Mouse (Mus musculus): ENCODE measurements around the gene Rac1. TPM values are rescaled to one million over a fixed set of nuclear protein-coding genes. Genes with fewer than 3 reads are reported as not detected.

Gene Rac1
- total and polyA plus RNA-seq, 2 experiments, result 38.6 to 99.8 TPM

GRCm38 (mm10) chr5:143470421-143471164 lies 57.2 kb downstream of the Rac1 start:
- DNase-seq (ENCODE audit: extremely low read depth, low read depth, low spot score), result peak; percentile 36
- peaks cover 2% of the 10 kb centered on the region; the same call in 1 of the 2 replicates for H3K36me3 ChIP-seq (ENCODE audit: control insufficient read depth, insufficient read depth, low read length)
- no peaks in the 10 kb centered on the region for H3K79me2 ChIP-seq (ENCODE audit: control insufficient read depth, insufficient read depth, low read length)

DNA sequence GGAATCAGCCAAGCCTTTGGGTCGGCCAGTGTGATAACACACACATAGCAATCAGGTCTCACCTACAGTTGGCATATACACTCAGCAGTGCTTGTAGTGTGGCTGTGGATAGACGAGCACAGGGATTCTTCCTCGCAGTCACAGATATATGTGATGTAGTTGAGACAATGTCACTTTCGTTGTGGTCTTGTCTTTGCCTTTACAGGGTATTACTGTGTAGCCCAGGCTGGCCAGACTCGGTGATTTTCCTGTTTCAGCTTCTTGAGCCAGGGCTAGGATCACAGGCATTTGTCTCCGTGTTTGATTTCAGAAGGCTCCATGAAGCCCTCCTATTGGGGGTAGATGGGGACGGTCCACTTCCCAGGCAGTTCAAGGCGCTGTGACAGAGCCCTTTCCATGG lies 58.2 kb downstream of the Rac1 start:
- H3K27me3 ChIP-seq (ENCODE audit: control insufficient read depth, insufficient read depth, low read length), result no peaks in the 10 kb centered on the region
- no peak overlapping the region for H3K4me3 ChIP-seq (ENCODE audit: insufficient read depth, low read depth, low read length)
- DNase-seq (ENCODE audit: extremely low read depth, low read depth, low spot score), result no peak
- peaks cover 3% of the 10 kb centered on the region; the same call in 1 of the 2 replicates for H3K4me1 ChIP-seq (ENCODE audit: control insufficient read depth, insufficient read depth, low read length)
- no peaks in the 10 kb centered on the region; the same call in 1 of the 2 replicates for H3K36me3 ChIP-seq (ENCODE audit: control insufficient read depth, insufficient read depth, low read length)
- H3K9ac ChIP-seq (ENCODE audit: low read depth, low read length), result no peak overlapping the region
- no peaks in the 10 kb centered on the region for H3K79me2 ChIP-seq (ENCODE audit: control insufficient read depth, insufficient read depth, low read length)
- H3K27ac ChIP-seq (replicated peaks; ENCODE audit: insufficient read depth, low read depth, low read length), result no peak overlapping the region
- TF ChIP-seq CTCF (IDR thresholded peaks at IDR 0.05; ENCODE audit: low read depth, low read length), result no peak
- TF ChIP-seq POLR2A (IDR thresholded peaks at IDR 0.05; ENCODE audit: extremely low read depth, insufficient read depth, low read length), result no peak
- WGBS, result 95% methylated on average over 8 of the region's 8 CpGs

More at GRCm38 (mm10) chr5:143470421-143471164, 57.2 kb downstream of the Rac1 start:
- 60% methylated on average over 15 of the region's 15 CpGs for WGBS
- no peaks in the 10 kb centered on the region for H3K27me3 ChIP-seq (ENCODE audit: control insufficient read depth, insufficient read depth, low read length)
- TF ChIP-seq POLR2A (IDR thresholded peaks at IDR 0.05; ENCODE audit: extremely low read depth, insufficient read depth, low read length), result no peak
- TF ChIP-seq CTCF (IDR thresholded peaks at IDR 0.05; ENCODE audit: low read depth, low read length), result no peak
- no peak overlapping the region for H3K4me3 ChIP-seq (ENCODE audit: insufficient read depth, low read depth, low read length)
- no peak overlapping the region for H3K9ac ChIP-seq (ENCODE audit: low read depth, low read length)
- 0 out of 2 replicates have a peak overlapping the region, but pooled peaks have one; percentile 8 for H3K27ac ChIP-seq (replicated peaks; ENCODE audit: insufficient read depth, low read depth, low read length)
- H3K4me1 ChIP-seq (ENCODE audit: control insufficient read depth, insufficient read depth, low read length), result peaks cover 3% of the 10 kb centered on the region; the same call in 1 of the 2 replicates

DNA sequence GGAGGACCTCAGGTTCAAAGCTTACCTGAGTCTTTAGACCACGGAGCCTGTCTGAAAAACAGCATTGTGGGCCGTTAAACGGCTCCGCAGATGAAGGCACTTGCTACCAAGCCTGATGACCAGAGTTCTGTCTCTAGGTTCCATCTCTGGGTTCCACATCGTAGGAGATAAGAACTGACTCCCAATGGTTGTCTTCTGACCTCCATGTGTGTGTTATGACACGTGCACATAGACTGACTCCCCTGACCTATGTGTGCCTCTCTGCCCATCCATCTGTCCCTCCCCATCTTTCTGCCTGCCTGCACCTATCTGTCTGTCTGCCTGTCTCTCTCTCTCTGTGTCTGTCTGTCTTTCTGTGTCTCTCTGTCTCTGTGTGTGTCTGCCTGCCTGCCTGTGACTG lies 59.9 kb downstream of the Rac1 start:
- no peak overlapping the region for H3K9ac ChIP-seq (ENCODE audit: low read depth, low read length)
- peaks cover 3% of the 10 kb centered on the region; the same call in 1 of the 2 replicates for H3K4me1 ChIP-seq (ENCODE audit: control insufficient read depth, insufficient read depth, low read length)
- H3K79me2 ChIP-seq (ENCODE audit: control insufficient read depth, insufficient read depth, low read length), result no peaks in the 10 kb centered on the region
- 96% methylated on average over 6 of the region's 6 CpGs for WGBS
- H3K36me3 ChIP-seq (ENCODE audit: control insufficient read depth, insufficient read depth, low read length), result no peaks in the 10 kb centered on the region
- DNase-seq (ENCODE audit: extremely low read depth, low read depth, low spot score), result no peak
- H3K4me3 ChIP-seq (ENCODE audit: insufficient read depth, low read depth, low read length), result no peak overlapping the region
- TF ChIP-seq CTCF (IDR thresholded peaks at IDR 0.05; ENCODE audit: low read depth, low read length) (no peak), POLR2A (IDR thresholded peaks at IDR 0.05; ENCODE audit: extremely low read depth, insufficient read depth, low read length) (no peak)
- no peak overlapping the region for H3K27ac ChIP-seq (replicated peaks; ENCODE audit: insufficient read depth, low read depth, low read length)
- no peaks in the 10 kb centered on the region for H3K27me3 ChIP-seq (ENCODE audit: control insufficient read depth, insufficient read depth, low read length)

GRCm38 (mm10) chr5:143466891-143467669 lies 60.8 kb downstream of the Rac1 start:
- Histone ChIP-seq H3K27ac (replicated peaks; ENCODE audit: insufficient read depth, low read depth, low read length) (no peak overlapping the region), H3K9ac (ENCODE audit: low read depth, low read length) (no peak overlapping the region), H3K79me2 (ENCODE audit: control insufficient read depth, insufficient read depth, low read length) (no peaks in the 10 kb centered on the region), H3K27me3 (ENCODE audit: control insufficient read depth, insufficient read depth, low read length) (no peaks in the 10 kb centered on the region), H3K4me1 (ENCODE audit: control insufficient read depth, insufficient read depth, low read length) (peaks cover 3% of the 10 kb centered on the region; the same call in 1 of the 2 replicates), H3K36me3 (ENCODE audit: control insufficient read depth, insufficient read depth, low read length) (no peaks in the 10 kb centered on the region), H3K4me3 (ENCODE audit: insufficient read depth, low read depth, low read length) (no peak overlapping the region)
- DNase-seq (ENCODE audit: extremely low read depth, low read depth, low spot score), result no peak
- 93% methylated on average over 23 of the region's 23 CpGs for WGBS
- TF ChIP-seq POLR2A (IDR thresholded peaks at IDR 0.05; ENCODE audit: extremely low read depth, insufficient read depth, low read length), result no peak
- TF ChIP-seq CTCF (IDR thresholded peaks at IDR 0.05; ENCODE audit: low read depth, low read length), result no peak

DNA sequence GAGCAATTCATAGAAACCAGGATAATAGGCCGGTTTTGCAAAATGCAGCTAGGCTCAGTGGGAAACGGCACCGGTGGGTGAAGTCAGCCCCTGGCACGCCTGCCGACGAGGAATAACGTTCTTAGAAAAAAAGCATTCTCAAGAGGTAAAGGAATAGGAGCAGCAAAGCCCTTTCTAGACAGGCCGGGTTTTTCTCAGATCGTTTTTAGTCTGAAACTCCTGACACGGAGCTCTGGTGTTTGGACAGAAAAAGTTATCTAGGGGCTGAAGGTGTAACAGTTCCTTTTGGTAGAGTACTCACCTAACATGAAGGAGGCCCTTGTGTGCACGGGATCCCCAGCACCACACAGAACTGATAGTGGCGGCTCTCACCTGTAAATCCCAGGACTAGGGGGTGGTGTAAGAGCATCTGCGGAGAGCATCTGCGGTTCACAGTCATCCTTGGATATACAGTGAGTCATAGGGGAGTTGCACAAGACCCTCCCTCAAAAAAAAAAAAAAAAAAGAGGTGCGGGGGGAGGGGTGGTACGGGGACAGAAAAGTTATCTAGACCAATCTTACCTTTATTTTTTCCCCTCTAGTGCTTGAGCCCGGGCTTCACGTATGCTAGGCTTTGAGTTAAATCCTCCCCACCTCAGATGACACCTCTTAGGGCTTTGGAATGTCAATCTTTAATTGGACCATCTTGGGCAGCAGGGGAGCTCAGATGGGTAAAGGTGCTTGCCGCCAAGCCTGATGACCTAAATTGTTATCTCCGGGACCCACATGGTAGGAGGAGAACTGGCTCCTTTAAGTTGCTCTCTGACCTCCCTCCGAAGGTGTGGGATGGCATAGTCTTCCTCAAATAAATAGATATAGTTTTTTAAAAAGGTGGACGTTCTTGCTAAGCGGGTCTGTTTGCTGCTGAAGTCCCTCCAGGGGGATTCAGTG lies 62.4 kb downstream of the Rac1 start:
- no peak for DNase-seq (ENCODE audit: extremely low read depth, low read depth, low spot score)
- Histone ChIP-seq H3K36me3 (ENCODE audit: control insufficient read depth, insufficient read depth, low read length) (no peaks in the 10 kb centered on the region), H3K4me3 (ENCODE audit: insufficient read depth, low read depth, low read length) (peak overlapping the region; percentile 72; the same call in 1 of the 2 replicates), H3K9ac (ENCODE audit: low read depth, low read length) (no peak overlapping the region; the same call in 1 of the 2 replicates), H3K27me3 (ENCODE audit: control insufficient read depth, insufficient read depth, low read length) (no peaks in the 10 kb centered on the region), H3K27ac (replicated peaks; ENCODE audit: insufficient read depth, low read depth, low read length) (no peak overlapping the region), H3K4me1 (ENCODE audit: control insufficient read depth, insufficient read depth, low read length) (no peaks in the 10 kb centered on the region; the same call in 1 of the 2 replicates), H3K79me2 (ENCODE audit: control insufficient read depth, insufficient read depth, low read length) (no peaks in the 10 kb centered on the region)
- 46% methylated on average over 23 of the region's 23 CpGs for WGBS
- TF ChIP-seq POLR2A (IDR thresholded peaks at IDR 0.05; ENCODE audit: extremely low read depth, insufficient read depth, low read length), result no peak
- no peak for TF ChIP-seq CTCF (IDR thresholded peaks at IDR 0.05; ENCODE audit: low read depth, low read length)

Measured in liver, adult 2 months (tissue).